Mouse (Mus musculus) megakaryocyte progenitor cell, adult 5-6 weeks (primary cell): ENCODE measurements around the gene Cyp2j13. TPM values are rescaled to one million over a fixed set of nuclear protein-coding genes. Genes with fewer than 3 reads are reported as not detected.
"Not testable (repeated sequence)": the region's sequence is repeated elsewhere in the genome, so short reads cannot be mapped to it uniquely, and the experiment has no call there.

Experiments
- ATAC-seq: replicated peaks from 2 replicates; pipeline ENCODE4 v1.8.0; 2016; ENCODE audit warnings: mild to moderate bottlenecking, moderate TSS enrichment, inconsistent platforms; ENCODE audit not compliant: poor library complexity
- total RNA-seq, 2 experiments: library from RNA; stranded (forward) in 1 of 2; stranded (reverse) in 1 of 2; fragments of 157-497, 149-512 nt in 1 of 2; fragments of 200-1000 nt in 1 of 2; gene quantifications; 2 replicates each; pipeline versions ENCODE4 v1.2.3 to v1.2.4; 2015 to 2017

Cyp2j13 gene
- total RNA-seq (2015), result not detected in 2 replicates
- total RNA-seq (2017), result not detected in 2 replicates

DNA sequence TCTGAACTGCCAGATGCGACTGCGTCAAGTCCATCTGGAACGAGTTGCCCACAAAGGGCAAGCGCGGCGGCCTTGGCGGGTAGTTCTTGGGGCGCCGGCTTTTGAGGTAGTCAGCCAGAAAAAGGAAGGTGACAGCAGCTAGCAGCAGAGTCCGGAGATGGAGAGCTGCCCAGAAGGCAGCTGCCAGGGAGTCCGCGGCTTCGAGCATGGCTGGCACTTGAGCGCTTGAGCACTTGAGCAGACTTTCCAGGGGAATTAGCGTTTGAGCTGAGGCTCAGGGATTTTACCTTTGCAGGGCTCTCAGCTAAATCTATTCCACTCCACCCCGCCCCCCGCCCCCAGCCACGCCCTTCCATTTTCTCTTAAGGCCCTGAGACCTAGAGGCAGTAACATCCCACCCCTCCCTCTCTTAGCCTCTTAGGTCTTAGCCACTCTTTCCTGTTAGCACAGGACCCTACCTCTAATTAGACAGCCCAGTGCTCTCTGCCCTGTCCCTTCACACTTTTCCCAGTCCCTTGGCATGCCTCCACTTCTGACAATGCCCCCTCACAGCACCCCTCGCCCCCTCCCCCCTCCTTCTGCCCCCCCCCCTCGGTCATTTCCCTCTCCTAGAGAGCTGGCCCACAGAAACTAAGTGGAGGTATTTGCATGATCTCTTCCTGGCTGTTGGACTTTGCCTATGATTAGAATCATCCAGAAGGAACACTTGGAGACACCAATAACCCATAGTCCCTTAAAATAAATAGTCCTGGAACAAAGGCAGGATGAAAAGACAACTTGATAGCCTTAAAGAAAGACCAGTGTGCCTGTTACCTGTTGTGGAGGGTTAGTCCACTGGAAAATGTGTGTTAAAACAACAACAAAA lies at the start of gene Cyp2j13:
Cyp2j13 (minus strand) TSS at position 286 of the 865 bp plus-strand sequence.
- no peak for ATAC-seq

DNA sequence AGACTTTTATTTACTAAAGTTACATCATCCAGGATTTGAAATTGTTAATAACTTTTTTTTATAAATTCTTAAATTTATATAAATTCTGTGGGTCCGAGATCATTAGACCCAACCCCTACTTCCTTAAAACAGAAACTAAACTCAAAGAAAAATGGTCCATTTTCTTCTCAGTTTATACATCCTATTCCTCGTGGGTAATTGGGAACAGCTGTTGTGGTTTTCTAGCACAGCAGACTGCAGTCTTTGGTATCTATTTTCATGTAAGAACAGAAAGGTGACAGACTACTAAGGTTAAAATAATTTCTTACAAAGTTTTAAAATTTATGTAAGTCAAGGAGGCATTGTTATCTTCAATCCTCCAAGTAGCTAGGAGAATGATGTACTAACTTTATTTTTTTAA lies 19.5 kb upstream of the Cyp2j13 start:
- no peak for ATAC-seq

DNA sequence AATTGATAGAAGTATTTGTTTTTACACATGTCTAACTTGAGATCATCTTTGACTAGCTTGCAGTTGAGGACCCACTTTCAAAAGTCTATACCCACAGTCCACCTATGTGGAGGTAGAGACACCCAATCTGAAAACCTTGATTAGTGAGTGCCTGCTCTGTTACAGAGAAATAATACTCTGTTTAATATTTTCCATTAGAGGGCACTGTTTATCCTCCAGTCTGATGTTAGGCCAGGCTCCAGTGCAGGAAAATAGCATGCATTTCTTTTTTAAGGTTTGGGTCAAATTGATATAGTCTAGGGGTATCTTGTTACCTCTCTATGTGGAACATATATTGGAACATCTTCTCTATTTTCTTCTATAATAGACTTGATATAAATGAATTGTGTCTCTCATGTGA lies 14.5 kb upstream of the Cyp2j13 start:
- no peak for ATAC-seq

DNA sequence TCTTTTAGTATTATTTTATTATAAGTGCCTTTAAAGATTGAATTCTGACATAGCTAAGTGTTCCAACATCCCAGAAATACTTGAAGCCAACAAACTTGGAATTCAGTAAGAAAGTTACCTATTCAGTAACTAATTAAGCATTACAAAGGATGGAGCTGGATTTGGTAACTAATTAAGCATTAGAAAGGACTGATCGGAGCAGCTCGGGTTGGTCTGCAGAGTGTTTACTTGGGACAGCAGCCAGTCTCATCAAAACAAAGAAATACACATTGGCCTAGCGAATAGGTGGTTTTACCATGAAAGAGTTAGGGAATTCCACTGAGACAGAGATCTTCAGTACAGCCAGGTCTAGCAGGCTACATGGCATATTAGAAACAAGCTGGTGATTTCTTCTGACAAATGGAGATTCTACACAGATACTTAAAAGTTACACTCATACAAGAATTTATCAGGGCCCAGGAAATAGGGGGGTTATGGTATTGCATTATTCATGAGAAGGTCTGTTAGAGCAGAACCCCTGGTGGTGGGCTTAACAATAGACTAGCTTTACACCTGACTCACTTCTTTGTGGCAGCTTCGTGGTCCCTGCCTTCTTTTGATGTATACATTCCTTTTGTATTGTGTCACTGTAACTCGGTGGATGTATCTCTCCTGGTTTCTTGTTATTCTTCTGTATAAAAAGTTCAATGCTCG lies 12.2 kb upstream of the Cyp2j13 start:
- not testable (repeated sequence) for ATAC-seq

DNA sequence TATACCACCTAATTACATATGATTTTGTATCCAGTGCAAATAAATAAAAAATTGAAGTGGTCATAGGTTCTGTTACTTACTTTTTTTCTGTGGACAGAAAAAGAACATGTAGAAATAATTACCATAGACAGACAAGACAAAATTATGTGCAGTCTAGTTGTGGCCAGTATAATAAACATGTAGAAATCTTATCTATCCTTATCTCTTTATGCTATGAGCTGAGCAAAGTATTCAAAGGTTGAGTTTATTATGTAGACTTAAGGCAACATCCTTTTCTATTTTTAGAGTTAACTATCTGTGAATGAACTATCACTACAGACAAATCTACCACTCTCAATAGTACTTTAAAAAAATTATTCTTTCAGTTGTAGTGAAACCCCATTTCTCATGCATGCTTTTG lies 962 bp upstream of the Cyp2j13 start:
- ATAC-seq, result no peak

DNA sequence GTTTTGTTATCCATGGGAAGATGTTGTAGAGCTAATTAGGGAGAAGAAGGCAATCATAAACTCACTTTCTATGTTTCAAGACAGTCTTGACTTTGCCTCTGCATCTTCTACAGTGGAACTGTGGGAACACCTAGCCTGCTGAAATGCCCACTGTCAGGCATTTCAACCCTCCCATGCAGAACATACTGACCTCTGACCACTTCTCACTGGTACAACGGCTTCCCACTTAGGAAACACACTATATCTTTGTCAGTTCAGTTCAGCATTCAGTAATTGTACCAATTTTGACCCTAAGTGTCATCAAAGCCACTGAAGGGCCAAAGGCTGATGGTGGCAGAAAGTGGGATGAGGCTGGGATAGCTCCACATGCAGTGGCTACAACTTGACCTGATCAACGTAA lies 15.3 kb downstream of the Cyp2j13 start:
- ATAC-seq, result no peak

DNA sequence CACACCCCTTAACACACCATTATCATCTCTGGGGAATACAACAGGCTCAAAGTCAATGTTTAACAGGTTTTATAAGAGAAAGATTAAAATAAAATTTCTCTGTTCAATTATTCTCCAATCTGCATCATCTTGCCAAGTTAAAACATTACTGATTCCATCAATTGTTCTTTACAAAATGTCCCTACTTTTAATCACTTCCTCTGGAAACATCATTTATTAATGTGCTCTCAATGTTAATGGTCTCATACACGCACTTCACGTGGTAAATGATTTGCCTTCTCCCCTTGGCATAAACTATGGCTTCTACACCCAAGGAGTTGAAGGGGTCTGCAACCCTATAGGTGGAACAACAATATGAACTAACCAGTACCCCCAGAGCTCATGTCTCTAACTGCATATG lies 17.2 kb downstream of the Cyp2j13 start:
- no peak for ATAC-seq

DNA sequence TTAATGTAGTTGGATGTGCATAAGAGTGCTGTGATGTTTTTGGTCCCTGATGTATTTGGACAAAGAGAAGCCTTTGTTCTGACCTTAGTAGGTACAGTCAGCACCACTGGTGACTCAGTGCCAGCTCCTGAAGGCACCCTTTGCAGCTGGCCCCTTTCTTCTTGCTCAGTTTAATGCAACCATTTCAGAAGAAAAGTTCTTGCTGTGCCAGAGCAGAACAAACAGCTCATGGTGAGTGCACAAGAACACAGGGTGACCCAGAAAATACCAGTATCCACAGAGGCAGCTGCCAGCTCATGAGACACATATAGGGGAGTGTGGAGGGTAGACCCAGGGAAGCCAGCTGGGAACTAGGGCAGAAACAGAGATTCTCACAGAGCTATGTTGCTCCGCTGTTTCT lies 48.9 kb downstream of the Cyp2j13 start:
- no peak for ATAC-seq

DNA sequence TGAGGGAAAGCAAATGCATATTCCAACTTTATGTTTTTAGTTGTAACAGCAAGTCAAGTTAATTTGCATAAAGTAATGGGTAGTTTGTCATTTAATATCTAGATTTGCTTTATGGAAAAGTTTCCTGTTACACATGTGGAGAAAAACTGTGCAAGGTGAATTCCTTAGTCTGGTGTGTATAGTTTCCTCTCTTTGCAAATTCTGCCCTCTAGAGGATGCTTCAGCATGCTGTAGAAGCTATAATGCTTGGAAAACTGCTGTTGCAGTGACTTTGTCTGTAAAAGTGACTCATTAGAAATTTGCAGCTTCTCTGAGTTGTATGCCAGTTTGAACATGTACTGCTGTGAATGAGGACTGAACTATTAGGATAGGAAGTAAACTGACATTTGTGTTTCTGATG lies 54.5 kb downstream of the Cyp2j13 start:
- peak; percentile 55; the same call in 1 of the 2 replicates for ATAC-seq

DNA sequence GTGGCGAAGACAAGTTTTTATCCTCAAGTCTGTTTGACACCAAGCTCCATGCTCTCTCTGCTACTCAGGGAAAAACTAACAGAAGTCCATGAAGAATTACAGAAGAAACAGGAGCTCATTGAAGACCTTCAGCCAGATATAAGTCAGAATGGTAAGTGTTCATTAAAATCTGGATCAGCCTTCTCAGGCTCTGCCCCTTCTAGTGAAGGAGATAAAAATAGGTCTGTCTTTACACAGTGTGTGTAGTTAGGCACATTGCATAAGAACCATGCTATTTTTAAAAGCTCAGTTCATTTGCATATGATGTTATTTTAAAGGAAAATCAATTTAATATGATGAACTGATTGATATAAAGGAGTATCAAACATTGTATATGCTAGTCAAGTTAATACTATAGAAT lies 60.5 kb downstream of the Cyp2j13 start:
- no peak for ATAC-seq

DNA sequence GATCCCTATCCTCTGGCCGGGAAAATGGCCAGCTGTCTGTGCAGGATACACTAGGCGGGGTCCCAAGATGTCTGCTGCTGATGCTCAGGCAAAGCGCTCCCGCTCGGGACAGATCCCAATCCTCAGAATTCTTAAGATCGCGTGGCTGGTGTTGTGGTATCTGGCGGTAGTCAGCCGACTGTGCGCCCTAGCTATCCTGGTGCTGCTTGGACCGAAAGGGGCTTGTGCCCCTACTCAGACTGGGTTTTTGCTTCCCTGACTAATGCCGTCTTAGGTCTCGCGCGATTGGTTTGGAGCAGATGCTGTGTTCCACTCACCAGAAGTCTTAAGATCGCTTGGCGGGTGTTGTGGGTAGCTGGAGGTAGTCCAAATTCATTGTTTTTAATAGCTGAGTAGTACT lies 95.1 kb downstream of the Cyp2j13 start:
- not testable (repeated sequence) for ATAC-seq

Other genes starting within 250 kb of the Cyp2j13 start
- 12.1 and 17.9 TPM in 2 replicates for gene Hook1, start 110.3 kb downstream of the Cyp2j13 start, total RNA-seq (2015)
- gene Hook1, start 110.3 kb downstream of the Cyp2j13 start, total RNA-seq (2017), result 15.2 and 27.0 TPM in 2 replicates
- not detected in 2 replicates for gene Cyp2j12, start 63.6 kb upstream of the Cyp2j13 start, total RNA-seq (2015)
- not detected in 2 replicates for gene Cyp2j12, start 63.6 kb upstream of the Cyp2j13 start, total RNA-seq (2017)
- gene Cyp2j7, start 159.1 kb upstream of the Cyp2j13 start, total RNA-seq (2015), result not detected in 2 replicates
- gene Cyp2j7, start 159.1 kb upstream of the Cyp2j13 start, total RNA-seq (2017), result not detected in 2 replicates